Mouse (Mus musculus) heart, postnatal 36 days (tissue): ENCODE results near the gene Galnt12. TPM values are rescaled to one million over a fixed set of nuclear protein-coding genes. Genes with fewer than 3 reads are reported as not detected.

Experiments
- DNase-seq, 2 experiments: peaks; one replicate each; pipeline ENCODE4 v3.0.0; 2021 to 2022
- intact Hi-C: fragments of 180-260 bp; cut with DNase I; formaldehyde crosslinking; loops from one replicate; pipeline ENCODE4 v1.15.1; 2025
- total RNA-seq, 2 experiments: library from RNA; stranded (reverse); gene quantifications; 2 replicates each; pipeline ENCODE4 v1.2.3; 2021

The Galnt12 gene
- total RNA-seq, 2 experiments from 2014 or later = 0.19 to 0.47 TPM

- intact Hi-C loops = no loop called here
- DNase-seq = no peak
Observed at GRCm38 (mm10) chr4:47145341-47145740, 53.6 kb downstream of the Galnt12 start.

GRCm38 (mm10) chr4:47146561-47146960 is 54.9 kb downstream of the Galnt12 start:
- intact Hi-C loops = no loop called here
- no peak for DNase-seq

- intact Hi-C loops = loop anchor here (5.0 kb wide), 2 partner anchors 57 to 102 kb away; partner anchors contain the start of gene Col15a1
- peak; percentile 25 to 39 for DNase-seq
Observed at GRCm38 (mm10) chr4:47149963-47150362, 58.3 kb downstream of the Galnt12 start.

GRCm38 (mm10) chr4:47150806-47151205 is 59.1 kb downstream of the Galnt12 start:
- intact Hi-C loops = loop anchor here (5.0 kb wide), 2 partner anchors 56 to 101 kb away; partner anchors contain the start of gene Col15a1
- DNase-seq = no peak

GRCm38 (mm10) chr4:47151553-47152183 is 60.0 kb downstream of the Galnt12 start:
- intact Hi-C loops = loop anchor here (5.0 kb wide), 2 partner anchors 56 to 101 kb away; partner anchors contain the start of gene Col15a1
- peak; percentile 43 to 59 for DNase-seq

- intact Hi-C loops = no loop called here
- no peak for DNase-seq
Observed at GRCm38 (mm10) chr4:47161103-47161755, 69.5 kb downstream of the Galnt12 start.

- intact Hi-C loops = no loop called here
- DNase-seq = no peak
Observed at GRCm38 (mm10) chr4:47161756-47162587, 70.3 kb downstream of the Galnt12 start.

GRCm38 (mm10) chr4:47172314-47172713 is 80.6 kb downstream of the Galnt12 start:
- DNase-seq = no peak

More at GRCm38 (mm10) chr4:47172314-47172713, 80.6 kb downstream of the Galnt12 start:
- intact Hi-C loops = no loop called here

Other genes with a start within 250 kb of the Galnt12 start
- not detected for gene Gabbr2, start 100.0 kb upstream of the Galnt12 start, total RNA-seq
- gene Anks6, start 34.5 kb upstream of the Galnt12 start, total RNA-seq = 1 to 10 TPM; 2.8 to 3.0 TPM
- 100 to 1,000 TPM in 1 of 2 experiments, 10 to 100 TPM in 1; 91.2 to 101 TPM for gene Col15a1, start 116.3 kb downstream of the Galnt12 start, total RNA-seq